Mouse (Mus musculus) embryo, embryonic 11.5 days (tissue): ENCODE data around the gene Pde2a.

Experiments
- DNase-seq: peaks from one replicate; pipeline ENCODE4 v3.0.0-alpha.2; 2012; ENCODE audit warnings: low read depth, low spot score

Gene Pde2a

DNA sequence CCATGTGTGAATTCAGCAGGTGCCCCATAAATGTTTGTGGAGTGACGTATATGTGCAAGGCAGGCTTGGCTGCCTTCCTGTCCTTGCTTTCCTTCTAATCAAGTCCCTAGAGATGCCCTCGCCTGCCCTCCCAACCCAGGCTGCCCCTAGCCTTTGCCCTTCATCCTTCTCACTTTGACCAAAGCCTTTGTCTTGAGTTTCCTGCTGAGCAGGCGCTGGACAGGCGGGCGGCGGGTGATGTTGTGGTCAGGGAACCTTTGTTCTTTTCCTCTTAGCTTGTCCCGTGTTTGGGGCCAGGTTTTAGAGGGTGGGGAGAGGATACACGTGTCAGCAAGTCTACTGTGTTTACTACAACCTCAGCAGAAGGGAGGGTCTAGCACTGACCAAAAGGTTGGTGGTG is 32.2 kb downstream of the Pde2a start:
- DNase-seq = no peak

- no peak for DNase-seq
Measured at GRCm38 (mm10) chr7:101454479-101454878, 33.0 kb downstream of the Pde2a start.

- DNase-seq = no peak
Measured at GRCm38 (mm10) chr7:101455141-101455540, 33.6 kb downstream of the Pde2a start.

- no peak for DNase-seq
Measured at GRCm38 (mm10) chr7:101456318-101456717, 34.8 kb downstream of the Pde2a start.

DNA sequence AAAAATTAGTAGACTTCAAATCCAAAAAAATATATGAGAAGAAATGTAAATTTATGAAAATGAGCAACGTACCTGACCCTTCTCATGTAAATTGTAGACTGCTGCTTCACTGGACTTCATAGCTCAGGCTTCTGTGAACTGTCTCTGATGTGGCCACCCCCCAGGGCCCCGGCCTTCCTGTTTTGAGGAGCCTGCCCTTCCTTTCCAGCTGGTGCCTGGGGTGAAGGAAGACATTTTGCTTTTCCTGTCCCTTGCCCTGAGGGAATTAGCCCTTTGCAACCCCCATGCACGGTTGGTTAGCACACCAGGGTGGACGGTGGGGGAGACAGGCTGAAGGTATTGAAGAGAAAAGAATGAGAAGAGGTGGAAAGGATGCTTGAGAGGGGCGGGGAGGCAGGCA is 35.3 kb downstream of the Pde2a start:
- no peak for DNase-seq

DNA sequence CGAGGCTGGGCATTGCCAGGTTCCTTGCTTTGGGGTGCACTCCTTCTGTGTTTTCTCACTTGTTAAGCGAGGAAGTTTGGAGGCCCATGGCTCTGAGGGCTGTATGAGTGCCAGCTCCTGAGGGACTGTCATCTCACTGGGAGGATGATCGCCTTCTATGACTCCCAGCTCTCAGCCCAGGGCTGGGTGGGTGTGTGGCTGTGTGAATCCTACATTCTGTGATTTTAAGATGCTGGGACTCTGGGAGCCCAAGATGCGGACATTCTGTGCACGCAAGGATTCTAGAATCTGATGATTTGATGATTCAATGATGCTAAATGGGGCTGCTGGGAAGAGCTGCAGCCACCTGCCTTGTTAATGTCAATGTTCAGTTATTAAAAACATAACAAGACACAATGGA is 35.8 kb downstream of the Pde2a start:
- no peak for DNase-seq

GRCm38 (mm10) chr7:101457801-101458200 is 36.3 kb downstream of the Pde2a start:
- no peak for DNase-seq

DNA sequence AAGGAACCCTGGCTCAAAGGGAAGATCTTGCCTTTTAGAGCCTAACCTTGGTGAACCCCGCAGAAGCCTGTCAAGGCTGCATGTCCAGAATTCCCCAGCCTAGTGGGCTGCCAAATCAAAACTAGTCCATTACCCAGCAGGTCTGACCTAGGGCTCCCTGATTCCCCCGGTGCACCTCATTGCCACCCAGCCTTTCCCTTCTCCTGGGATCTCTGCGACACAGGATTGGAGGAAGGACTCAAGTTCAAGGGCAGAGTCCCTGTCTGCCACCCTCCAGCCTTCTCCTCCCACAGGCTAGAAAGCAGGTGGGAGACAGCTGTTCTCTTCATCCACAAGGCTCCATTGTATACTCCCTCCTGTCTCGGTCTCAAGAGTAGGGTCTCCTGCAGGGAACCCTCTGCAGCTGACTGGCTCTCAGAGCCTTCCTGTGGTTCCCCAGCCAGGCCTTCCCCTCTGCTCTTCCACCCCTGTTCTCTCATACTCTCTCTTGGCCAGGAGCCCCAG is 36.8 kb downstream of the Pde2a start:
- DNase-seq = no peak

- DNase-seq = no peak
Measured at GRCm38 (mm10) chr7:101459305-101459813, 37.9 kb downstream of the Pde2a start.

DNA sequence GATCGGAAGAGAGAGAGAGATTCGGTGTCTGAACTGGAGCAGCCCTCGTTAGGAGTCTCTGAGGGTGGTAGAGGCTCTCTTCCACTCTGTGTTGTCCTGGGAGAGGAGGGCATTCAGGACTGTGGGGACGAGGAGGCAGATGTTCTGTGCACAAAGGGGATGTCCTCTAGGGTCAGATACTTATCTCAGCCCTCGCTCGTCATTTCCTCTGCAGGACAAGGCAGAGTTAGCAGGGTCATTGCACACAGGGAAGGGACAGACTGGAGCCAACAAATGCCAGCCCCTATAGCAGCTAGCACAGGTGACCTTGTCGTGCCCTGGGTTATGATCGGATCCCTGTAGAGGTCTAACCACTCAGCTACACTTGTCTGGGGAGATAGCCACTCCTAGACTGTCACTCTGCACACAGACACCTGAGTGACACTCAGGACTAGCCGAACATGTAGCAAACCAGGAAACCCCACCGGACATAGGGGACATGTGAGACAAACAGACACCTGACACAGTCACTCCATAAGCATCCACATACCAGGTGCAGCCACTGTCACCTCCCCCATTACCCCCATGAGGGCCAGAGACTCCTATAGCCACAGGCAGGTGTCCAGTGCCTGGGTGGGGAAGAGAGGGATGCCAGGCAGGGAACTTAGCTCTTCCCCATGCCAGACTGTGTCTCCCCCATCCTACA is 38.6 kb downstream of the Pde2a start:
- no peak for DNase-seq

- DNase-seq = no peak
Measured at GRCm38 (mm10) chr7:101460608-101460957, 39.1 kb downstream of the Pde2a start.

- DNase-seq = no peak
Measured at GRCm38 (mm10) chr7:101461571-101461970, 40.1 kb downstream of the Pde2a start.

GRCm38 (mm10) chr7:101462327-101463068 is 41.0 kb downstream of the Pde2a start:
- DNase-seq = no peak

DNA sequence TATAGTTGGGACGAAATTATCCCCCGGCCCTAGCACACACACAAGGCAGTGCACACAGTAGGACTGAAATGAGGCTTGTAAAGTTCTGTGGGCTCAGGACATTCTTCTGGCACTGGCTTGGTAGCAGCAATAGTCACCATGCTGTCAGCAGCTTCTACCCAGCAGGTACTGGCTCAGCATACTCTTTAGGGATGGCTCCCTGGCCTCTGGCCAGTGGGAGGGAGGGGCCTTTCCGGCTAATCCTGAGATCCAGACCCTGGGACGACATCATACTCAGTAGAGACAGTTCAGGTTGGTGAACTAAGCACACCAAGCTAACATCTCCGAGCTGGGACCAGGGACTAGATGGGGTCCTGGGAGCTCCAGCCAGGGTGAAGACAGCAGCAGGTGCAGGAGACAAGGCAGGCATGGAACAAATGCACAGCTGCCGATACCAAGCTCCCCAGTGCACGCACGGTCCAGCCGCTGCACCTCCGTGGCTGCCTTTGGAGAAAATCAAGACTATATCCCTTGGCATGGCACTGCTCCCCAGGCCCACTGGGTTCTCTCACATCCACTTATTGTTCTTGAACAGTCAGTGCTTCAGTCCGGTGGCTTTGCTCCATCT is 42.3 kb downstream of the Pde2a start:
- no peak for DNase-seq

DNA sequence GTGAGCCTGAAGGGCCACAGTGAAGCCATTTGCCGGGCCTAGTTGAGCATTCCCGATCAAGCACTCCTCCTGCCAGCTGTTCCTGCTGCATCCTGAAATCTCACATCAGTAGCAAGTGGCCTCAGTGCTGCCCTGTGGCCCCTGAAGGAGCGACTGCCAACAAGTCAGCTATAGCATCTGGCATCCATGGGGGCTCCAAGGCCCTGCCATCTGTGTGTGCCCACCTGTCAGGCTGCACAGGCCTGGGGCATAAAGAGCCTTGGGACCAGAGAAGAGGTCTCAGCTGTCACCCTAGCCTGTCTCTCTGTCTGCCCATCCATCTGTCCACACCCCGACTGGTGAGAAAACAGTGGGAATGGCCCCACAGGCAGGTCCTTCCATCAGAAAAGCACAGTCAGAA is 43.4 kb downstream of the Pde2a start:
- DNase-seq = no peak

- DNase-seq = no peak
Measured at GRCm38 (mm10) chr7:101465392-101465791, 43.9 kb downstream of the Pde2a start.

DNA sequence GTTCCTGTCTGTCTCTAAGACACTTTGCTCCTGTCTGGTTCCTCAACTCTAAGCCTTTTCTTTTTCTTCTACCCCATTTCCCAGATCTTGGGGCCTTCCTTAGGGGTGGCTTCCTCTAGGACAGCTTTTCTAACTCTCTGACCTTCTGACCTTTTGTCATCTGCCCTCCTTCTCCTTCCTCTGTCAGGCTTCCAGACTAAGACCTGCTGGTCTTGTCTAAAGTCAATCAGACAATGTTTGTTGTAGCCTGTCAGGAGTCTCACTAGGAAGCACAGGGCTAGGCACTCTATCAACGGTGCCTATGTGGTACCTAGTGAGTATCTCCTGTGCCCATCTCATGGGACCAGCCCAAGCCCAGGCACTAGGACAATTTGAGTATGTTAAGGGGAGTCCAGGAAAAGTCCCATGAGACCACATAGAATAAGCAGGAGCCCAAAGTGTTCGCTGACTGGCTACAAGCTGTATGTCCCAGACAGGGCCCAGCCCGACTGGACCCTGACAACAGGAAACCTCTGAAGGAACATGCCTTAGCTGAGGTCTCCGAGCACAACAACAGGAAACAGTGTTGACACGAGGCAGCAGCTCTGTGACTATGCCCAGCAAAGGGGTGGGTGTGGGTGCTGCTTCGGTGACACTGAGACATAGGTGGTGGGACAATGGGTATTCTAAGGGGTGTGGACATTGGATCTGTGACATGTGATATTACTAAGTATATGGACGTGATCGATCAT is 44.5 kb downstream of the Pde2a start:
- DNase-seq = no peak

DNA sequence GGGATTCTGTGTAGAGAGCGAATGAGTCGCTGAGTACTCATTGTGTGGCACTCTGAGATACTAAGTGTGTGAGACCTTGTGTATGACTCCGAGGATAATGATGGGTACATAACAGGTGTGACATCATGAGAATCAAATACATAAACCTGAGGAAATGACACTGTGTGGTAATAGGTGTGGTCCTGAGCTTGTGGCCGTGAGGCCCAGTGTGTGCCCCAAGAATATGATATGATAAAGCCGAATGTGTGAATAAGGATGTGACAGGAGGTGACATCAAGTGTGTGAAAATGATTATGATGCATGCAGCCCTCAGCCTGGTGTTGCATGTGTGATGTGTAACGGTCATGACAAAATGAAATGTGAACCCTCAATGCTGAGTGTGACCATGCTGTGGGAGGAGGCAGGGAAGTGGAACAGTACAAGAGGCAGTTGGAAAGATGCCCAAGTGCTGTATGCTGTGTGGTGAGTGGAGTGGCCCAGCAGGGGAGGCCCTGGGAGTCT is 45.1 kb downstream of the Pde2a start:
- DNase-seq = no peak

- DNase-seq = no peak
Measured at GRCm38 (mm10) chr7:101471423-101471822, 49.9 kb downstream of the Pde2a start.

- no peak for DNase-seq
Measured at GRCm38 (mm10) chr7:101471968-101472480, 50.5 kb downstream of the Pde2a start.
